Mouse (Mus musculus) ovary, postnatal 14 days (tissue): ENCODE results near the gene Gtf2ird1.

Experiments
- DNase-seq: peaks from one replicate; pipeline ENCODE4 v3.0.0; 2022; ENCODE audit warnings: low spot score

Gene Gtf2ird1

GRCm38 (mm10) chr5:134313451-134314067 lies 143.0 kb downstream of the Gtf2ird1 start:
- peak; percentile 92 for DNase-seq

- no peak for DNase-seq
These were observed 143.6 kb downstream of the Gtf2ird1 start for GRCm38 (mm10) chr5:134312691-134313450.

DNA sequence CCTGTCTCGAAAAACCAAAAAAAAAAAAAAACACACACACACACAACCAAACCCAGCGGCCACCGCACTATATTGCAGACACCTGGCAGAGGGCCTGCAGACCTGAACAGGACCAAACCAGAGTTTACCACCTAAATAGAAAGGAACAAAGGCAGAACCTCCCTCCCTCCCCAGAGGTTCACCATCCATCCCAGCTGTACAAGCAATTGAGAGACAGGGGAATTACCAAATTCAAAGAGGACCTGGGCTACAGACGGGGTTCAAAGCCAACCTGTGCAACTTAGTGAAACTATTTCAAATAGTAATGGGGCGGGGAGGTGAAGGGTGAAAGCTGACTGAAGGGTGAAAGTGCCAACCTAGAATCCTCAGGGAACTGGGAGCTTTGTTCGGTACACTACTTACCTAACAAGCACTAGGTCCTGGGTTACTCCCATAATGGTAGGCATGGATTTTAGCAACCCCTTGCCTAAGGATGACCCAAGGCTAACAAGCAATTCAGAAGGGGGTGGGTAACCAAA lies 144.6 kb downstream of the Gtf2ird1 start:
- no peak for DNase-seq

- DNase-seq = no peak
These were observed 146.3 kb downstream of the Gtf2ird1 start for GRCm38 (mm10) chr5:134310201-134310600.

- no peak for DNase-seq
These were observed 147.2 kb downstream of the Gtf2ird1 start for GRCm38 (mm10) chr5:134309345-134309744.
